Mouse (Mus musculus) liver, embryonic 14.5 days (tissue): ENCODE data around the gene Bdh2. TPM values are rescaled to one million over a fixed set of nuclear protein-coding genes. Genes with fewer than 3 reads are reported as not detected.
A peak's percentile ranks its signal among the peaks of the same experiment; 100 is the strongest.

Experiments used
- ATAC-seq: fragments of 200-750 bp; cut with Nextera tagmentation; 2 replicates; pipeline ENCODE4 v1.8.0; 2017; ENCODE audit warnings: moderate number of reproducible peaks, mild to moderate bottlenecking, moderate library complexity; ENCODE audit not compliant: insufficient read depth
- DNase-seq, 3 experiments: peaks; one replicate each; pipeline ENCODE4 v3.0.0-alpha.2; 2012 to 2013; ENCODE audit warnings: low read depth in 3 of 3, low spot score in 3 of 3
- H3K27ac ChIP-seq: fragments of 300-500 bp; sonication (generic); 2 replicates; pipeline ENCODE4 v1.5.1; 2014; ENCODE audit warnings: moderate library complexity, mild to moderate bottlenecking, control low read depth, inconsistent platforms
- H3K27me3 ChIP-seq: fragments of 300-500 bp; sonication (generic); 2 replicates; pipeline ENCODE4 v1.6.1; 2014; ENCODE audit warnings: mild to moderate bottlenecking, low read length, moderate library complexity; ENCODE audit not compliant: control insufficient read depth, insufficient read depth
- H3K36me3 ChIP-seq: fragments of 300-500 bp; sonication (generic); replicated peaks from 2 replicates; pipeline ENCODE4 v1.6.1; 2014; ENCODE audit warnings: low read depth; ENCODE audit not compliant: control insufficient read depth, insufficient read depth
- H3K4me1 ChIP-seq, 2 experiments: fragments of 200-500 bp in 1 of 2; fragments of 300-500 bp in 1 of 2; sonication (generic) in 1 of 2; replicated peaks; 2 replicates each; pipeline ENCODE4 v1.6.1; 2012 to 2014; ENCODE audit warnings: antibody characterized with exemption in 1 of 2, inconsistent platforms in 1 of 2, low read length in 1 of 2; ENCODE audit not compliant: control insufficient read depth in 2 of 2, insufficient read depth in 2 of 2
- H3K4me2 ChIP-seq: fragments of 300-500 bp; sonication (generic); 2 replicates; pipeline ENCODE4 v1.6.1; 2014; ENCODE audit warnings: low read depth, mild to moderate bottlenecking, control low read depth, moderate library complexity
- H3K4me3 ChIP-seq, 2 experiments: fragments of 200-500 bp in 1 of 2; fragments of 300-500 bp in 1 of 2; sonication (generic) in 1 of 2; 2 replicates each; pipeline ENCODE4 v1.5.1; 2012 to 2014; ENCODE audit warnings: low read depth in 2 of 2, low read length in 2 of 2, mild to moderate bottlenecking in 2 of 2, control low read depth in 1 of 2, inconsistent platforms in 1 of 2, moderate library complexity in 1 of 2; ENCODE audit not compliant: insufficient read depth in 1 of 2
- H3K9ac ChIP-seq: fragments of 300-500 bp; sonication (generic); replicated peaks from 2 replicates; pipeline ENCODE4 v1.6.1; 2014; ENCODE audit warnings: mild to moderate bottlenecking, control low read depth, moderate library complexity
- H3K9me3 ChIP-seq: fragments of 300-500 bp; sonication (generic); 2 replicates; pipeline ENCODE4 v1.6.1; 2016; ENCODE audit warnings: low read length, mixed read lengths; ENCODE audit not compliant: control insufficient read depth
- CTCF ChIP-seq: IDR thresholded peaks from 2 replicates; pipeline ENCODE4 v1.5.1; 2016; ENCODE audit warnings: antibody characterized with exemption, low read depth, control low read depth
- EP300 ChIP-seq: IDR thresholded peaks from 2 replicates; pipeline ENCODE4 v1.6.1; 2016; ENCODE audit warnings: antibody characterized with exemption, low read depth
- WGBS: fragments of 180-500 bp; shearing (Covaris S2); extraction: QIAGEN DNeasy Blood & Tissue Kit; methylation state at CpG from one replicate; pipeline ENCODE4 v1.1.7; 2014; ENCODE audit not compliant: insufficient replicate concordance; 5-methylcytosine and 5-hydroxymethylcytosine counted together
- polyA plus RNA-seq, 2 experiments: library from polyadenylated mRNA; depleted of rRNA in 1 of 2; stranded (reverse) in 1 of 2; unstranded in 1 of 2; fragments of >200 nt; fragmentation: Nextera tagmentation in 1 of 2; extraction: Ambion mirVana in 1 of 2; gene quantifications; 2 replicates each; pipeline versions ENCODE4 v1.2.1 to v1.2.3; 2012 to 2014

Gene Bdh2
- polyA plus RNA-seq, 2 experiments = 0.26 to 0.41 TPM

DNA sequence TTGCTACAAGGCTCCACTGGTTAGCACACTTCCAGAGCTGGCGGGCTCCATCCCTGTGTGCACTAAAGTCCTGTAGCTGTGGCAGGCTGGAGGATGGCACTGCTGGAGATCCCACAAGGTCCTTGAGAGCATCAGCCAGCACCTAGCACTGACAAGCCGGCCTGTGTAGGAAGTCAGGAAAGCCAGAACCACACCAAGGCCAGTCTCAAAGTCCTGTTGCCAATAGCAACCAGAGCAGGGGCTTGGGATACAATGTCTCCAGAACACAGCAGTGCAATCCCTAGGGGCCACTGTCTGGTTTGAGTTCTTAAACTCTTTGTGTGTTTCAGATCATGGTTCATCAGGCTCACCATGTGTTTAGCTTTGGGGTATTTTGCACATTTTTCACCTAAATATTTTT is 33.8 kb downstream of the Bdh2 start:
- ATAC-seq = no peak
- 54% methylated on average over 2 of the region's 2 CpGs for WGBS
- no peak for TF ChIP-seq EP300
- TF ChIP-seq CTCF = no peak

GRCm38 (mm10) chr3:135315720-135316425 is 34.9 kb downstream of the Bdh2 start:
- H3K4me3 ChIP-seq = no peak overlapping the region
- ATAC-seq = no peak
- WGBS = 68% methylated on average over 9 of the region's 9 CpGs
- H3K9me3 ChIP-seq = no peaks in the 10 kb centered on the region
- H3K4me1 ChIP-seq = no peaks in the 10 kb centered on the region
- no peaks in the 10 kb centered on the region for H3K36me3 ChIP-seq
- H3K27ac ChIP-seq = no peak overlapping the region
- no peaks in the 10 kb centered on the region for H3K27me3 ChIP-seq
- H3K4me2 ChIP-seq = no peak overlapping the region
- TF ChIP-seq EP300 (no peak), CTCF (0 out of 2 replicates have a peak, but pooled peaks have one; percentile 10)
- no peak for DNase-seq
- H3K9ac ChIP-seq = no peak overlapping the region

More for the DNA sequence above, 33.8 kb downstream of the Bdh2 start:
- DNase-seq = no peak
- Histone ChIP-seq H3K27ac (no peak overlapping the region), H3K27me3 (no peaks in the 10 kb centered on the region), H3K36me3 (no peaks in the 10 kb centered on the region), H3K4me1 (no peaks in the 10 kb centered on the region), H3K4me3 (no peak overlapping the region), H3K4me2 (no peak overlapping the region), H3K9me3 (no peaks in the 10 kb centered on the region), H3K9ac (no peak overlapping the region)

GRCm38 (mm10) chr3:135318331-135318730 is 37.3 kb downstream of the Bdh2 start:
- no peak for TF ChIP-seq CTCF
- TF ChIP-seq EP300 = no peak
- Histone ChIP-seq H3K4me1 (no peaks in the 10 kb centered on the region), H3K9me3 (no peaks in the 10 kb centered on the region), H3K9ac (no peak overlapping the region), H3K27me3 (no peaks in the 10 kb centered on the region), H3K4me3 (no peak overlapping the region), H3K4me2 (no peak overlapping the region), H3K36me3 (no peaks in the 10 kb centered on the region), H3K27ac (no peak overlapping the region)
- ATAC-seq (no peak), DNase-seq (no peak)
- WGBS = 59% methylated on average over 11 of the region's 11 CpGs

DNA sequence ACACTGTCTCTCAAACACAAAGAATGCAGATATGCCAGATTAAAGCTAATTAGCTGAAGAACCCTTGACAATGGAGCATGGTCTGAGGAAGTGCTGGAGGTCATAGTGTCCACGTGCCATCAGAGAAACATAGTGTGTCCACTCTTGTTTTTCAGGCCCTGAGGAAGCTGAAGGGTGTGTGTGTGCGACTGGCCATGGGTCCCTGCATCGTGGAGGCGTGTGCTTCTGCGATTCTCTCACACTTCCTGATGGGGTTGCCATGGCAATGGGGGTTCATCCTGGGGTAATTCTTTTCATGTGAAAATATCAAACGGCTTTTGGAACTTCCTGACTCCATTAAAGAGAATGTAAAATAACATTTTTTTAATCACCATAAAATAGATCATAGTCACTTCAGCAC is 43.3 kb downstream of the Bdh2 start:
- 61% methylated on average over 6 of the region's 6 CpGs for WGBS
- no peak overlapping the region for H3K9ac ChIP-seq
- TF ChIP-seq CTCF (no peak), EP300 (no peak)
- H3K36me3 ChIP-seq = no peaks in the 10 kb centered on the region
- no peaks in the 10 kb centered on the region for H3K27me3 ChIP-seq
- ATAC-seq (no peak), DNase-seq (no peak)
- H3K4me3 ChIP-seq = no peak overlapping the region
- H3K9me3 ChIP-seq = no peaks in the 10 kb centered on the region
- H3K4me2 ChIP-seq = no peak overlapping the region
- no peak overlapping the region for H3K27ac ChIP-seq
- no peaks in the 10 kb centered on the region for H3K4me1 ChIP-seq

DNA sequence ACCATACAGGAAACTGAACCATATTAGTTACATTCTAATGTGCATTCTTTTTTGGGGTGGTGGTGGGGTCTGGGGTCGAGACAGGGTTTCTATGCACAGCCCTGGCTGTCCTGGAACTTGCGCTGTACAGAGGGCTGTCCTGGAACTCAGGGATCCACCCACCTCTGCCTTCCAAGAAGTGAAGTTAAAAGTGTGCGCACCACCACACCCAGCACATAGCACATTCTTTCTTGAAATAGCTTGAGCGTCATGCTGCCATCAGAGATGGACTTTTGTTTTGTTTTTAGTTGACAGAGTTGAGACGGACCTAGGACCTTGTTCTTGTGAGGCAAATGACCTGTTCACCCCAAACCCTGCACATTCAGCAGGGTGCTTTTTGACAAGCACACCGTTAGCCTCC is 46.2 kb downstream of the Bdh2 start:
- no peak overlapping the region for H3K4me3 ChIP-seq
- H3K9me3 ChIP-seq = no peaks in the 10 kb centered on the region
- no peaks in the 10 kb centered on the region for H3K4me1 ChIP-seq
- DNase-seq = no peak
- no peak for ATAC-seq
- no peaks in the 10 kb centered on the region for H3K36me3 ChIP-seq
- 64% methylated on average over 6 of the region's 6 CpGs for WGBS
- H3K9ac ChIP-seq = no peak overlapping the region
- TF ChIP-seq CTCF (no peak), EP300 (no peak)
- no peak overlapping the region for H3K4me2 ChIP-seq
- no peaks in the 10 kb centered on the region for H3K27me3 ChIP-seq
- no peak overlapping the region for H3K27ac ChIP-seq
